Mouse (Mus musculus) megakaryocyte, embryonic 14.5 days (primary cell): Measurements from ENCODE around the gene Cep19.

Experiments
- FLI1 ChIP-seq: IDR thresholded peaks from 2 replicates; pipeline ENCODE4 v1.6.1; 2012; ENCODE audit warnings: low read length, inconsistent platforms, mixed read lengths
- GATA1 ChIP-seq: IDR thresholded peaks from 3 replicates; pipeline ENCODE4 v1.6.1; 2012; ENCODE audit warnings: mixed read lengths, low read length, inconsistent platforms, borderline replicate concordance

GRCm38 (mm10) chr16:32120454-32120853 lies 20.9 kb downstream of the Cep19 start:
- no peak for TF ChIP-seq FLI1
- TF ChIP-seq GATA1, result no peak
